Mouse (Mus musculus): ENCODE results near the gene Drosha.

Gene Drosha

GRCm38 (mm10) chr15:12832599-12832998 lies 8.0 kb downstream of the Drosha start:
- DNase-seq (ENCODE audit: low spot score), result no peak

GRCm38 (mm10) chr15:12833385-12833784 lies 8.8 kb downstream of the Drosha start:
- no peak for DNase-seq (ENCODE audit: low spot score)

DNA sequence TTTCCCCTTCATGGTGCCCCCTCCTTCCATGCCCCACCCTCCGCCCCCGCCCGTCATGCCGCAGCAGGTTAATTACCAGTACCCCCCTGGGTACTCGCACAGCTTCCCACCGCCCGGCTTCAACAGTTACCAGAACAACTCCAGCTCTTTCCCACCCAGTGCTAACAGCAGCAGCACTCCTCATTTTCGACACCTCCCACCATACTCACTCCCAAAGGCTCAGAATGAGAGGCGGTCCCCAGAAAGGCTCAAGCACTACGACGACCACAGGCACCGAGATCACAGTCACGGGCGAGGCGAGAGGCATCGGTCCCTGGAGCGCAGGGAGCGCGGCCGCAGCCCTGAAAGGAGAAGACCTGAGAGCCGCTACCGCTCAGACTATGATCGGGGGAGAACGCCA lies 9.6 kb downstream of the Drosha start:
- DNase-seq (ENCODE audit: low spot score), result no peak

DNA sequence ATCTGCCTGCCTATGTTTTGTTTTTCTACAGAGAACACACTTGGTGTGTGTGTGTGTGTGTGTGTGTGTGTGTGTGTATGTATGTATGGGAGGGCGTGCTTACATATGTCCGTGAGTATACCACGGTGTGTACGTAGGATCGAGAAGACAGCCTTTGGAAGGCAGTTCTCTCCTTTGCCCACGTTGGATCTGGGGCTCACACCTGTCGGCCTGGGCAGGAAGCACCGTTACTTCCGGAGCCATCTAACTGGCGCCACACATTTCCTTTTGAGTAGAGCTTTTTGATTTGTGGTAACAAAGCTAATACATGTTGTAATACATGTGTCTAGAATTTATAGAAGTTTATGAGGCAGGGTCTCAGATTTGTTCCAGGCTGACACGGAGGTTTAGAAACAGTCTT lies 16.1 kb downstream of the Drosha start:
- DNase-seq (ENCODE audit: low spot score), result no peak

GRCm38 (mm10) chr15:12842833-12843232 lies 18.2 kb downstream of the Drosha start:
- DNase-seq (ENCODE audit: low spot score), result no peak

GRCm38 (mm10) chr15:12848196-12848975 lies 23.8 kb downstream of the Drosha start:
- no peak for DNase-seq (ENCODE audit: low spot score)

GRCm38 (mm10) chr15:12849373-12849772 lies 24.8 kb downstream of the Drosha start:
- no peak for DNase-seq (ENCODE audit: low spot score)

DNA sequence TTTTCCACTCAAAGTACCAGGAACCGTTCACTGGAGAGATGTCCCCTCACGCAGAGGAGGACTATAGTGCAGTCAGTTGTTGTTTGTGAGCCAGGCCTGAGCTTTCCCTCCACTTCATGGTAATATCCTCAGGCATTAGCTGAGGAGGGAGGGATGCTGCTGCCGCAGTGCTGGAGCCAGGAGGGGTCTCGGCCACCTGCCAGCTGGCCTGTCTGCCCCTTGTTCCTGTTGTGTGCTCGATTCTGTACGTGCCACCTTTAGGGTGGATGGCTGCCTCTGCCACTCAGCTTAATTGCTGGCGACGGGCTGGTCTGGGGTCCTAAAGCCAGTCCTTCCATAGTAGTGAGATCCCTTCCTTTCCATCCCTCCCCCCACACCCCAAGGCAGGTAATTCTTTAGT lies 28.9 kb downstream of the Drosha start:
- no peak for DNase-seq (ENCODE audit: low spot score)

- no peak for DNase-seq (ENCODE audit: low spot score)
Measured at GRCm38 (mm10) chr15:12856780-12857179, 32.2 kb downstream of the Drosha start.

- no peak for DNase-seq (ENCODE audit: low spot score)
Measured at GRCm38 (mm10) chr15:12857840-12858516, 33.4 kb downstream of the Drosha start.

DNA sequence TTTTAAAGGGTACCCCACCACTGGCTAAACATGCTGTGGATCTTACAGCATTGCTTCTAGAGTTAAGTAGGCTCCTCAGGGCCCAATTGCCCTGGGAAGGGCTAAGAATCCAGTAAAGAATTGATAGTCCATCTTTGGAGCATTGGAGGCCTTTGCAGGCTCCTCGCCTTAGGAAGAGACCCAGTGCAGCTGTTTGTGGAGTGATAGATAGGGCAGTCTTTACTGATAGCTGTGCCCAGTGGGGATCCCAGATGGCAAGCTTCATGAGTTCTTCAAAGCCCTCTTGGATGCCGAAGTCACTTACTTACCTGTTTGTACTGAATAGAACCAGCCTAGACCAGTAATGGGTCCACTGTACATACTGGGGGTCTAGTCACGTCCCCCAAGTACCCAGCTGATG lies 34.0 kb downstream of the Drosha start:
- no peak for DNase-seq (ENCODE audit: low spot score)

DNA sequence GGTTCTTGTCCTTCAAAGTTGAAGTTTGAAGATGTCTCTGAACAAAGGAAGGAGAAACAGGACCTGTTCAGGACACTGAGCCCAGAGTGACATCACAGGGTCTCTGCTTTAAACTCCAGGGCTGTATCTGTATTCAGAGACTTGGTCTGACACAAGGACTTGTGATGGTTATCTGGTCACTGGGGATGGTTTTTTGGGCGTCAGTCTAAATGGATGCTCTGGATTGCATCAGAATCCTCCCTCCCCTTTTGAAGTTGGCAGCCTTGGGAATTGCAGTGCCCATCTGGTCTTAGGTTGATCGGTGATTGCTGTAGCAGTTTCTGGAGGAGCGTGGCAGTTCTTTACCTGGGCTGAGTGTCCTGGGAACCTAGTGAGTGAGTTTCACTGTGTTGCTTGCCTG lies 37.4 kb downstream of the Drosha start:
- DNase-seq (ENCODE audit: low spot score), result no peak

DNA sequence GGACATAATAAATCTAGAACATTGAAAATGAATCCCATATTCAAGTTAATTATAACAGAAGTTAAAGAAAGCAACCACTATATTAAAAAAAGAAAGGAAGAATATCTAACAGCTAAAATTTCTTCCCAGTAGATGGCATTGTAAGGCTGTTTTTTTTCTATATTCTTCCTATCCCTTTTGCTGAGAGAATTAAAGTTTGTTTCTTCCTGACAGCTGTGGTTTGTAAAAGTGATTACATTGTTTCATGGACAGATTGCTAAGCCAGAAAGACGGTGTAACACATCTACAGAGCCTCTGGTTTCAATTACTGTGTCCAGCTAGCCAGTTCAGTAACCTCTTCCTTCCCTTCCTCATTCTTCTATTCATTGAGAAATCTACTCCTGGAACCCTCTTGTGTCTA lies 39.1 kb downstream of the Drosha start:
- no peak for DNase-seq (ENCODE audit: low spot score)

GRCm38 (mm10) chr15:12865595-12866314 lies 41.1 kb downstream of the Drosha start:
- DNase-seq (ENCODE audit: low spot score), result no peak

DNA sequence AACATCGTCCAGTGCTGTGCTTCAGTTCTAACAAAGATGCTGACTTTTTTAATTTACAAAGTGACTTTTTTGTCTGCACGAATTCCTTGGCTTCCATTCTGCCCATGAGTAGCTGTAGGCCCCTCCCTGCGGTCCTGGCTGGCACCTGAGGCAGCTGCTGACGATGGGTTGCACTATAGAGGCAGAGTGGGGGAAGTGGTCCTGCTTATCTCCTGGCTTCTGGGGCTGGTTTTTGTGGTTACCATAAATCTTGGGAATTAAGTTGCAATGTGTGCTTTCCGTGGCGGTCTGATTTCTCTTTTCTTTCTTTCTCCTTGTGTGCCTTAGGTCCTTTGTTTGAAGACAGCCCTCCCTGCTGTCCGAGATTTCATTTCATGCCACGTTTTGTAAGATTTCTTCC lies 42.7 kb downstream of the Drosha start:
- DNase-seq (ENCODE audit: low spot score), result no peak

DNA sequence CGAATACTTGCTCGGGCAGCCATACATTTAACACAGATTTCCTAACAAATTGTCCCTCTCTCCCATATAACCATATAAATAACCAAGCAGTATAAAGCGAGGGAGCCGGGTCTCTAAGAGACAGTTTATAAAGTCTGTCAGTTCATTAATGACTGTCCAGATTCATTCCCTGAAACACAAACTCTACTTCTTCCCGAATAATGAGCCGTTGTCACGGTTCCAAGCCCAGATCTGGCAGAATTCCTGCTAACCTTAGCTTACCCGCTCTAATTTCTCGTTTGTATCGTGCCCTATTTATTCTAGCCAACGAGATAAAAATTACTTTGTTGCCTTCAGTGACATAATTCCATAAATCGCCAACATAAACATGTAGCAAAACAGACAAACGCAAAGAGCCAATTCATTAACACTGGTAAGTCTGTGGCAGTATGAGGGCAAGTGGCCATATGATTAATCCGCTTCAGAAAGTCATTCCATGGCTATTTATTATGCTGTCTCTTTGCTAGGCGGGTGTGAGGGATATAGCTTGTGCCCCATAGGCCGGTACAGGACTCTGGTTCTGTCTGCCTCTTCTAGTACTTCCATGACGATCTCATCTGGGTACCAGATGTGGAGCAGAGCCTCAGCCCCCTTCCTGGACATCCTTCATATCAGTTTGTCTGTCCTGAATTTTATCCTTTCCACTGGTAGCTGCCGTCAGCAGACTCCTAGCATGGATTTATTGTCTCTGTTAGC lies 51.0 kb downstream of the Drosha start:
- DNase-seq (ENCODE audit: low spot score), result no peak

DNA sequence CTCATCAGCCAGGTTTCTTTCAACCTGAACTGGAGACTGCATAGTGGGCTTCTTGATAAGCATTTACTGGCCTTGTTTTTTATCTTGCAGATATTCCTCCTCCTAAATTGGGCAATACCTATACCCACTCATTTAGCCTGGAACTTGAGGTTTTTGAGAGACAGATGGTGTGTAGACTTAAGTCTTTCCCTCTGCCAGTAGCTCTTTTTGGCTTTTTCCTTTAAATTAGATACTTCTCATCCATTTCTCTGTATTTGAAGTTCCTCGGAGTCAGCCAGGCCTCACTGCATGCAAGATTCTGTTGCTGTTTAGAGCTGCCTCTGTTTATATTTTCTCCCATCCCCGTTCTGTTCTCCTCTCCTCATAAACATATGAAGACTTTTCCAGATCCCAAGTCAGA lies 51.7 kb downstream of the Drosha start:
- no peak for DNase-seq (ENCODE audit: low spot score)

DNA sequence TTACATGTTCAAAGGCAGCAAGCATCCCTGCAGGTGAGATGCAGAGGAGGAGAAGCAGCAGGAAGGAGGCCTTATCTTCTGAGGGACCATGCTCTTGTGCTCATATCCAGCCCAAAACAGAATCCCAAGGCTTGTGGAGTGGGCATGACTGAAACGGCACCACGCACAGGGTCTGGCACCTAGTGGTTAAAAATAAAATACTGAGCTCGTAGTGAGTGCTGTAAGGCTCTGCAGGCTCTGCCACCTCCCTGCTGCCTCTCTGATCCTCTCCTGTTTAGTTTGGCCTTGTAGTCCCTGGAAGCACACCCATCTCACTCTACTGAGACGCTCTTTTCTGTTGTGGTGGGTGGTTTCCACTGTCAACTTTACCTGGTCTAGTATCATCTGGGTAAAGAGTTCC lies 52.3 kb downstream of the Drosha start:
- no peak for DNase-seq (ENCODE audit: low spot score)

- DNase-seq (ENCODE audit: low spot score), result no peak
Measured at GRCm38 (mm10) chr15:12877934-12878333, 53.3 kb downstream of the Drosha start.

DNA sequence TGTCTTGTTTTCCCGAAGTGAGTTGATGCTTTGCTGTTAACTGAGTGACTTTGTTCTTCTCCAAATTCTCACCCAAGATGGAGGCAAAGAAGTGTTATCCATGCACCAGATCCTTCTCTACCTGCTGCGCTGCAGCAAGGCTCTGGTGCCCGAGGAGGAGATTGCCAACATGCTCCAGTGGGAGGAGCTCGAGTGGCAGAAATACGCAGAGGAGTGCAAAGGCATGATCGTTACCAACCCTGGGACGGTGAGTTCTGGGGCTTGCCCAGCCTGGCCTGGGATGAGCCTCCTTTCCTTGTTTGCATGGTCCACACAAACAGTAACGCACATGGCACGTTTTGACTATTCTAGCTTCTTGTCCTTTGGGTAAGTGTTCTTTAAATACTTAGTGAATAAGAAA lies 54.0 kb downstream of the Drosha start:
- no peak for DNase-seq (ENCODE audit: low spot score)

GRCm38 (mm10) chr15:12879937-12880336 lies 55.3 kb downstream of the Drosha start:
- no peak for DNase-seq (ENCODE audit: low spot score)

DNA sequence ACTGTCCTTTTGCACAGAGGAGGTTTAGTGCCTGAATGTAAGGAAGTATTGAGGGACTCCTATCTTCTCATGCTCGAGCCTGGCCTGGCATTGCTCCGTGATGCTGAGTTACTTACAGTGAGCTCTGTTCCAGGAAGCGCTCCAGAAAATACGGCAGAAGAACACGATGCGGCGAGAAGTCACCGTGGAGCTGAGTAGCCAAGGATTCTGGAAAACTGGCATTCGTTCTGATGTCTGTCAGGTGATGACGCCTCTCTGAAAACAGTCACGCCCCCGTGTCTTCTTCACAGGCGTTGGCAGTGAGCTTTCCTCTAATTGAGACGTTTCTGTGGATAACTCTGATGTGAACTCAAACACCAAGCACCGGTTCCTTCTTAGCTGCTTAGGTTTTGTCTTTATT lies 60.2 kb downstream of the Drosha start:
- DNase-seq (ENCODE audit: low spot score), result no peak
